Mouse (Mus musculus) hindlimb bud, embryonic 11.5 days (tissue): Measurements from ENCODE around the gene Dnah3.

Experiments used
- DNase-seq: peaks from one replicate; pipeline ENCODE4 v3.0.0-alpha.2; 2012; ENCODE audit warnings: low read depth, low spot score; ENCODE audit errors: extremely low spot score

The Dnah3 gene

DNA sequence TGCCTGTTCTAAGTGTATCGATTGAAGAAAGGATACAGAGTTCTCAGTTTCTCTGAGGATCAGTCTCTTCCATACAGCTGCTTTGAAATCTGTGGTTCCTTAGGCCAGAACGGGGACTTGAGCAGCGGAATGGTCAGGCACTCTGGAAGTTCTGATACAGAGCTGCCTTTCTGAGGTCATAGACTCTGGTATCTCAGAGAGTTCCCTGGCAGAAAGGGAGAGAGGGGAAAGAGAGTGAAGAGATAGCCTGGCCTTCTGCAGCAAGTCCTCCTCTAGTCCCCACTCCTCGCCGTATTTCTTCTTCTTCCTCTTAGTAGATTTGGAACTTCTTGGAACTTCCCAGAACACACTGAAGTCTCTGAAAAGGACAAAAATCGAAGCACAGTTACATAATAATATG lies at the start of gene Dnah3:
Dnah3 (minus strand) TSS at position 101 of the 400 bp plus-strand sequence.
- DNase-seq = no peak

DNA sequence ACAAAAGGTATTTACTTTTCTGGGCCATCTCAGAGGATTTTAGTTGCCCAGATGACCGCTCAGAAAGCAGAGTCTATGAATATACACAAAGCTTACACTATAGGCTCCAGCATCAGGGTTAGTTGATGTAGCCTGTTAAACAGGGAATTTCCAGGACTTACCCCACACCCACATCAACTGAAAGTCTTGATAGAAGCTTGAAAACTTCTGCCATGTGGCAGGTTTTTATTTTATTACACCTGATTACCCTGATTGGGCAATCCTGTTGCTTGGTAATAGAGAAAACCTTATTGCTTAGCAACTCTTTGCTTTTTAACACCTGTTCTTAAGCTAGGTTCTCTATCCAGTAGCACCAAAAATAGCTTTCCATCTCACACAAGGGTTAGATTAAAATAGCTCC lies 47.7 kb upstream of the Dnah3 start:
- no peak for DNase-seq

GRCm38 (mm10) chr7:120128951-120129350 lies 33.9 kb upstream of the Dnah3 start:
- DNase-seq = no peak

DNA sequence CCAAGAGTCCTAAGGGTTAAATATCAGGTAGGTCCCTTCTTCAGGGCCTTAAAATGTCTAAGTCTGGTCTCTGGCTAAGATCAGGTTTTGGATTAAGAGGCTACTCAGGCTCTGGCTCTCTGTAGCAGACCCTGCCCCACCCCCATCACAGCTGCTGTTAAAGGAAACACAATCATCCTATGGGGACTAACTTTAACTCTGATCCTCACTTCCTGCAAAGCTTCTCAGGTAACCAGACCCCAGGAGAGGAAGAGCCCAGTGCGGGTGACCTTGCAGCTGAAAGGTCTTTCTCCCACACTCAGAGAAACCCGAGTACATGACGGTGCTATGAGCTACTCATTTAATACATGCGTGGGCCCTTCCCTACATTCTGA lies 32.6 kb upstream of the Dnah3 start:
- no peak for DNase-seq

GRCm38 (mm10) chr7:120126976-120127685 lies 32.1 kb upstream of the Dnah3 start:
- no peak for DNase-seq

GRCm38 (mm10) chr7:120124844-120125243 lies 29.8 kb upstream of the Dnah3 start:
- no peak for DNase-seq

DNA sequence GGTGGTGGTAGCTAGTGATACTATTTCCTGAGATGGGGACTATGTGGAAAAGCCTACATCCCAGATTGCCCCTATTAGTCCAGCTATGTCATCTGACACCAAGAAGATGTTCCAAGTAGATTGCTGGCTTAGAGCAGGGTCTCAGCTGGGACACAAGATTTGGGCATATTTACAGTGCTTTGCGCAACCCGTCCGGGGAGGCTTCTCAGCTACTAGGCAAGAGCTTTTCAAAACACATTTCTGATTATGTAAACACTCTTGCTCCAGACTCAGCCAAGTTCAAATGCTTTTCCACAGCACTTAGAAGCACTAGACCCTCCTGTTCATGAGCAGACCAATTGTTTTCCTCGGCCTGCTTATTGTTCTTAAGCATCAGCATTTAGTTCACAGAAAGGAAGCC lies 28.7 kb upstream of the Dnah3 start:
- no peak for DNase-seq

DNA sequence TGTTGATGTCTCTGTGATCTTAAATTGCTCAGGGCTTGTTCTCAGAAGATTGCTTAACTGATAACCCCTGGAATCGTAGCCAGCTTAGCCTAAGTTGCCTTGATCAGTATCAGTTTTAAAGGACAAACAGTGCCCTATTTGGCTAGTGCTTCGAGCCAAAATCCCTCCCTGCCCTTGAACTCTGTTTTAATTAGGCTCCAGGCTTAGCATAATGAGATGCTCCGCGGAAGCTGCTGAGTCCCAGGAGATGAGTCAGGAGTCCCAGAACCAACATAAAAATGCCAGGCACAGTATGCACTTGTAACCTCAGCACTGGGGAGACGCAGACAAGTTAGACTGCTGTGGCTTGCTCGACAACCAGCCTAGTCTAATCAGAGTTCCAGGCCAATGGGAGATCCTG lies 22.4 kb upstream of the Dnah3 start:
- DNase-seq = no peak

DNA sequence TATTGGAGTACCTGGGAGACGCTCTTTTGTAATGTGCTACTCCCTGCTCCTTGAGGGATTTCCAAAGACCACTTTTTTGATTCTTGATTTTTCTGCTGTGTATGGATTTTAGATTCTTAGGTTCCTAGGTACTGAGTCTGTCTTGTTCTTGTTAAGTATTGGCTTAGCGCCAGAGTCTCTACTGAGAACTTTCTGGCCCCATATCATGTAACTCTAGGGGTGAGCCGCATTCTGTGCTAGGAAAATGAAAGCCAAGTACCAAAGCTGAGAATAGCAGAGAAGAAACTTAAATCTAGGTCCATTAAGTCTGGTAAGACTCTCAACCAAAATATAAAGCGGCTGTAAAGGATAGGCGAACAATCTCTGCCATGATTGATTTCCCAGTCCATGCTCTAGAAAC lies 21.9 kb upstream of the Dnah3 start:
- no peak for DNase-seq

DNA sequence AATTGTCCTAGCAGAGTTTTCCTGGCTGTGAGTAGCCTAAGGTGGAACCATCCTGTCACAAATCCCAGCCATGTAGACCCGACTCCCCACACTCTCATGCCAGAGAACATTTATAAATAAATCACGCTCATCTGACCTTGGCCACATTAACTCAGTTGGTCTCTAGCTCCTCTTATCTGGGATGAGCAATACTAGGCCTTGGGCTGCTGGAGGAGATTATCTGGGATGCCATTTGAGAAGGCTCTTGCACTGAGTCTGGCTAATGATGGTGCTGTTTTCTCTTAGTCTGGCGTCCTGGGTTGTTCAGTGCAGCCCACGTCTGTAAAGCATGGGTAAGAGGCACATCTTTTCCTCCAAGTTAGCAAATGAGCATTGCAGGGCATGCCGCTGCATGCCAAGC lies 14.6 kb upstream of the Dnah3 start:
- DNase-seq = no peak

DNA sequence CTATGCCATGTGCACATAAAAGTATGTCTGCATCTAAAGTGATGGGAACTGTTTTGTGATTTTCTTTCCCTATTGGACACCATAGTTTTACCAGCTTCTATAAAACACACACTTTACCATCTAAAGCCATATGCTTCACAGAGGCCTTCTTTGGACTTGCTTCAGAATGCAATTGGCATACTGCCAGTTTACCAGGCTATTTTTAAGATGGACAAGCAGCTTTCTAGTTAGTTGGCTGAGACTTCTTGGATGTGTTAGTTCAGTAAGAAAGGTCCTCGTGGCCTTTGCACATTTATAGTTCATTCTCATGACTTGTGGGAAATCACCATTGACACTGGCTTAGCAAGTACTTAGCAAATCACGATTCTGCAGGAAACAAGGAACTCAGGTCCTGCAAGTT lies 11.3 kb upstream of the Dnah3 start:
- no peak for DNase-seq

- DNase-seq = no peak
Measured at GRCm38 (mm10) chr7:120104975-120105374, 9.9 kb upstream of the Dnah3 start.

- DNase-seq = no peak
Measured at GRCm38 (mm10) chr7:120103019-120103567, 8.0 kb upstream of the Dnah3 start.

DNA sequence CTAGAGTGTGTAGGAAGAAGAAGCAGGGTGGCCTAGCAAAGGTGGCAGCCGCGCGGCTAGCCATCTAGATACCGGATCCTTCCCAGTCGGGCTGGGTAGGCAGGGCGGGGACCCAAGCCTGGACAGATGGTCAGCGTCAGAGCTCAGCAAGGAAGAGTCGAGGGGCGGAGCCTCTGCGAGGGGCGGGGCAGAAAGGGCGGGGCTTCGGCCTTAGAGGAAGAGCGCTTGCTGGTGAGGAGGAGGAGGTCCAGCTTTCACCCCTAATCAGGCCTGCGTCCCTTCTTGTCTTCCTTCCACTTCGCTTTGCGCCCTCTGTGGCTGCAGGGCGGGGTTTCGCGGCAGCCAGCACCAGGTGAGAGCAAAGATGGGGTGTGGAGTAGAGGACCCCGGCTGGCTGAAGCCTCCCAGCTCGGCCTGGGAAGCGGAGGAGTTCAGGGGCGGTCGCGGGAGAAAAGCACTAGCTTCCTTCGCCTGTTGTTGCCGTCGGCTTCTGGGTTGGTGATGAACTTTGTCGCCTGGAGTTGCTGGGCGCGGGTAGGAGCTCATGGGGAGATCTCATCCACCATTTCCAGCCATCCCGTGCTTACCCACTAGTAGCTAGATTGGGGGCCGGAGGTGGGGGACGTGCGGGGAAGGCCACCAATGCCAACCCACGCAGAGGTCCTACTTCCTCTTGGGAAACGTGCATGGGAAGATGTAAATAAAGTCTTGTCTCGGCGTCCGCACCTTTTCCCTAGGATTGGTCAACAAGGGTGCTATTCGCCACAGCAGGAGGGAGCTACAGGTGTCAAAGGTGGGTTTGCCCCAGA lies 7.3 kb upstream of the Dnah3 start, which contains the start of gene Tmem159:
Tmem159 (plus strand) TSS at position 190 of the 809 bp plus-strand sequence.
- DNase-seq = no peak

DNA sequence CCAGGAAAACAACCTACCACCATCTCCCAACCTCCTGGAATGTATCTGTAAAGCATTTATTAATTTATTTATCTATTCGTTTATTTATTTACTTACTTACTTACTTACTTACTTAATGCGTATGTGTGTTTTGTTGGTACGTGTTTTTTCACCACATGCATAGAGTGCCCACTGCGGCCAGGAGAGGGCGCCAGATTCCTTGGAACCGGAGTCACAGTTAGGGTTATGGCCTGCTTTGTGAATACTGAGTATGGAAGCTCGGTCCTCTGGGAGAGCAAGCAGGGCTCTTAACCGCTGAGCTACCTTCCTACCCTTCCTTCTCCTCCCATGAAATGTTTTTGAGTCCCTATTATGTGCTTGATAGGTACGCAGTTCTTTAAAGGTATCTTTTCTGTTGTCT lies 3.3 kb upstream of the Dnah3 start:
- DNase-seq = no peak

DNA sequence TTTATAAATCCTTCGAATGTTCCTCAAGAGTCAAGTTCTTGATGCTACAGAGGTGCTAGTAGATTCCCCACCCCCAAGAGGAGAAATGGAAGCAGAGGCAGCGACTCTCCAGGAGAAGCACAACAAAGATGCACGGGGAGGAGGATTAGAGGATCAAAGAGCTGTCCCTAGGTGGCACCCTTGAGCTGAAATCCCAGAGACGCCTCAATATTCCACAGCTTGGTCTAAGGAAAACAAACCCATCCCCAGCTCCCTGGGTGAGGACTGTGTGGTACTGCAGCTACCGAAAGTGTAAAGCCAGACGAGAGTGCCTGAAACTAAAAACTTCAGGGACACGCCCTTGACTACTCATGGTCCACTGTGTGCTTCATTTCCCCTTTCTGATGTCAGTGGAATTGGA lies 2.8 kb upstream of the Dnah3 start:
- peak; percentile 50 for DNase-seq

DNA sequence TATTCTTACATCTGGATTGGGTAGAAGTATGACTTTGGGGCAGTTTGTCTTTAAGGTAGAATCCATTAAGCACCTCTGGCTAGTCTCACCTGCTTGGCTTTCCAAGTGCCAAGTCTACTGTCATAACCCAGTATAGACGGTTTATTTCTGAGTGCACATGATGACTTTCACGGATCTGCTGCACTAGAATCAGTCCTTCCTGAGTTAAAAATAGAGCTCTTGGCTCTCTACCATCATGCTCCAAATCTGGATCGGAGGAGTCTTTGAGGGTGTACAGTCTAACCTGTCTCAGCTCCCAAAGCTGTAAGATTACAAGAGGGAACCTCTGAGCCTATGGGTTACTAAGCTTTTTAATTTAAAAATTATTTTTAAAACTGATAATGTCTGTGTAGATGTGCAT lies 864 bp downstream of the Dnah3 start:
- no peak for DNase-seq

DNA sequence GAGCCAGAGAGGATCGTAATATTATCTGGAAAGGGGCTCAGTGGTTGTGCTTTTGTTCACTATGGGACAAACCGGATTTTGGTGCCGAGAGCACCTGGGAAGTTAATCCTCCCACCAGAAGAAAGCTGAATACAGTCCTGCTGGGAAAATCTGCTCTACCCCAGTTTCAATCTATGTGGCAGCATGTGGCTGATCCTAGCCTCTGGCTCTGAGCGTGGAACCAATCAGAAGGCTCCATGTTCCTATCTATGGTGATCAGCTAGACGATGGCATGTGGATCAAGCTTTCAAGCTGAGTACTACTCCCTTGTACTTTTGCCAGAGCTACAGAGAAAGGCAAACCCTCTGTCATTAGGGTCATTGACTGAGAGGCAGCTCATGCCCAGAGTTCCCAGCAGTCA lies 2.0 kb downstream of the Dnah3 start:
- no peak for DNase-seq

- DNase-seq = no peak
Measured at GRCm38 (mm10) chr7:120080177-120080576, 14.9 kb downstream of the Dnah3 start.

DNA sequence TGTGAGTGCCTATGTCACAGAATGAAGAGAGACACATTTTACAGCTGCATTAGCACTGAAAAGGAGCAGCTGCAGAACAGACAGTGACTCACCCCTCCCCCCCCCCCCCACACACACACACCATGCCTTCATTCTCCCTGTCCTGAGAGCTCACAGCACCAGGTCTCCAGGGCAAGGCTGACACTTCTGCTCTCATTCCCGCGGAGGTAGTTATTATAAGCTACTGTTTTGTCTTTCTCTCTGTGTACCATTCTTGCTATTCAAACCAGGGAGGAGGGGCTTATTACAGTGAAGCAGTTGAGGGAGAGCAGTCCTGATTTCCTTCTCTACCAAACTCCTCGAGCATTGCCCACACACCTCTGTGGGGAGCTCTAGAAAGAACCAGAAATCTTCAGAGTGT lies 25.9 kb downstream of the Dnah3 start:
- DNase-seq = no peak

- DNase-seq = no peak
Measured at GRCm38 (mm10) chr7:120068114-120068513, 27.0 kb downstream of the Dnah3 start.

- no peak for DNase-seq
Measured at GRCm38 (mm10) chr7:120064045-120064444, 31.0 kb downstream of the Dnah3 start.
